Mouse (Mus musculus) hindbrain, embryonic 13.5 days (tissue): ENCODE measurements around the gene Map3k4. TPM values are rescaled to one million over a fixed set of nuclear protein-coding genes. Genes with fewer than 3 reads are reported as not detected.

ENCODE experiments used
- ATAC-seq: fragments of 200-750 bp; cut with Nextera tagmentation; 2 replicates; pipeline ENCODE4 v1.8.0; 2017; ENCODE audit warnings: moderate TSS enrichment; ENCODE audit not compliant: low FRiP score
- H3K27ac ChIP-seq: fragments of 300-500 bp; sonication (generic); 2 replicates; pipeline ENCODE4 v1.5.1; 2015; ENCODE audit warnings: inconsistent platforms, mild to moderate bottlenecking, moderate library complexity
- H3K27me3 ChIP-seq: fragments of 300-500 bp; sonication (generic); 2 replicates; pipeline ENCODE4 v1.6.1; 2015; ENCODE audit warnings: mild to moderate bottlenecking, inconsistent platforms
- H3K36me3 ChIP-seq: fragments of 300-500 bp; sonication (generic); 2 replicates; pipeline ENCODE4 v1.6.1; 2015; ENCODE audit warnings: mild to moderate bottlenecking, inconsistent platforms
- H3K4me1 ChIP-seq: fragments of 300-500 bp; sonication (generic); replicated peaks from 2 replicates; pipeline ENCODE4 v1.6.1; 2015; ENCODE audit warnings: inconsistent platforms
- H3K4me2 ChIP-seq: fragments of 300-500 bp; sonication (generic); 2 replicates; pipeline ENCODE4 v1.6.1; 2015; ENCODE audit warnings: inconsistent platforms, mild to moderate bottlenecking, moderate library complexity
- H3K4me3 ChIP-seq: fragments of 300-500 bp; sonication (generic); 2 replicates; pipeline ENCODE4 v1.5.1; 2015; ENCODE audit warnings: mild to moderate bottlenecking, inconsistent platforms
- H3K9ac ChIP-seq: fragments of 300-500 bp; sonication (generic); 2 replicates; pipeline ENCODE4 v1.6.1; 2015; ENCODE audit warnings: mild to moderate bottlenecking, inconsistent platforms
- H3K9me3 ChIP-seq: fragments of 300-500 bp; sonication (generic); 2 replicates; pipeline ENCODE4 v1.6.1; 2016; ENCODE audit warnings: inconsistent platforms
- WGBS: fragments of 180-500 bp; shearing (Covaris S2); methylation state at CpG from one replicate; pipeline ENCODE4 v1.1.7; 2015; 5-methylcytosine and 5-hydroxymethylcytosine counted together
- polyA plus RNA-seq: library from polyadenylated mRNA; unstranded; fragments of >200 nt; fragmentation: Nextera tagmentation; extraction: Ambion mirVana; gene quantifications from 2 replicates; pipeline ENCODE4 v1.2.1, GENCODE M21; 2015

The Map3k4 gene
- polyA plus RNA-seq, 1 experiment from 2014 or later, result 41.1 TPM

- WGBS, result 84% methylated on average over 4 of the region's 4 CpGs
- H3K27ac ChIP-seq, result no peak overlapping the region
- H3K4me3 ChIP-seq, result no peak overlapping the region
- no peaks in the 10 kb centered on the region for H3K27me3 ChIP-seq
- no peaks in the 10 kb centered on the region for H3K9me3 ChIP-seq
- H3K36me3 ChIP-seq, result peaks cover 25% of the 10 kb centered on the region
- H3K9ac ChIP-seq, result no peak overlapping the region
- no peak overlapping the region for H3K4me2 ChIP-seq
- ATAC-seq, result no peak
- peaks cover 42% of the 10 kb centered on the region for H3K4me1 ChIP-seq
Measured at GRCm38 (mm10) chr17:12209481-12209880, 109.1 kb downstream of the Map3k4 start.

DNA sequence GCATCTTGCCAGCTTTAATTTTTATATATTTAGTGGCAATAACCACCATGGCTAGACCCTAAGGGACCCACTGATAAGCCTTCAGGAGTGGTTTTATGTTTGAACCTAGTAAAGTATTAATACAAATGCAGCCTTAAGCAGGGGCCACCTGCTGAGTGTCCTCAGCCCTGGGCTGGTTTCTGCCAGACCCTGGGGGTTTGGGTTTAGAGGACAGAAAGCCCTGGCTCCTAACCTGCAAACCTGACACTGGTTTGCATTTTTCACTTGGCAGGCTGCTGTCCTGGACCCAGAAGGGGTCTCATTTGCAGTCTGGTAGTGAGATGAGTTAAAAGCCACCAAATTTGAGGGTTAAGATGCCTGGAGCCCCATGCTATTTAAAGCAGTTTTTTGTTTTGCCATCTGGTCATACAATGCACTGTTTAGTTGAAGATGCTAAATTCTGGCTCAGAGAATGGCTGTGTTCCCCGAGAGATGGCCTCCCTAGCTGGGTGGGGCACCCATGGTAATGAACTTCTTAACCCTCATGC lies 111.5 kb downstream of the Map3k4 start:
- no peak overlapping the region for H3K9ac ChIP-seq
- no peak overlapping the region for H3K4me3 ChIP-seq
- H3K4me2 ChIP-seq, result no peak overlapping the region
- no peaks in the 10 kb centered on the region for H3K27me3 ChIP-seq
- 21% methylated on average over 1 of the region's 1 CpGs for WGBS
- peaks cover 64% of the 10 kb centered on the region for H3K4me1 ChIP-seq
- no peak for ATAC-seq
- no peak overlapping the region for H3K27ac ChIP-seq
- no peaks in the 10 kb centered on the region for H3K9me3 ChIP-seq
- H3K36me3 ChIP-seq, result peaks cover 6% of the 10 kb centered on the region; the same call in 1 of the 2 replicates

DNA sequence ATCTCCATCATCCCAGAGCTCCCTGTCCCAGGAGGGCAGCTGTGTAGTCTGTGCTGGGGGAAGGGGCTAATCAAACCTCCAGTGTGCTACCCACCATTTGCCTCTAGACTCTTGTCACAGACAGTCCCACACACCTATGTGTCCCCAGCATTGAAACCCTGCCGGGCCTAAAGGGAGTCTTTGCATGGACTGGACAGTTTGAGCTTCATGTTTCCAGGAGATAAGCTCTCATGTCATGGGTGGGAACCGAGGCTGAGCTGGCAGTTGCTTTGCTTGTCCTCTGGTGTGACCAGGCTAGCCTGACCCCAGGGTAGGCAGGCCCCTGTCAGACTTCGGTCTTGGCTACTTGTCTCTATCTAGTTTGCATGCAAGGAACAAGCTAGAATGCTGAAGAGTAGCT lies 112.3 kb downstream of the Map3k4 start:
- H3K27ac ChIP-seq, result peak overlapping the region; percentile 72
- no peaks in the 10 kb centered on the region for H3K27me3 ChIP-seq
- H3K9ac ChIP-seq, result no peak overlapping the region
- peaks cover 64% of the 10 kb centered on the region for H3K4me1 ChIP-seq
- no peak for ATAC-seq
- H3K4me3 ChIP-seq, result no peak overlapping the region
- WGBS, result 66% methylated on average over 3 of the region's 3 CpGs
- H3K4me2 ChIP-seq, result no peak overlapping the region
- H3K36me3 ChIP-seq, result no peaks in the 10 kb centered on the region; the same call in 1 of the 2 replicates
- H3K9me3 ChIP-seq, result no peaks in the 10 kb centered on the region

DNA sequence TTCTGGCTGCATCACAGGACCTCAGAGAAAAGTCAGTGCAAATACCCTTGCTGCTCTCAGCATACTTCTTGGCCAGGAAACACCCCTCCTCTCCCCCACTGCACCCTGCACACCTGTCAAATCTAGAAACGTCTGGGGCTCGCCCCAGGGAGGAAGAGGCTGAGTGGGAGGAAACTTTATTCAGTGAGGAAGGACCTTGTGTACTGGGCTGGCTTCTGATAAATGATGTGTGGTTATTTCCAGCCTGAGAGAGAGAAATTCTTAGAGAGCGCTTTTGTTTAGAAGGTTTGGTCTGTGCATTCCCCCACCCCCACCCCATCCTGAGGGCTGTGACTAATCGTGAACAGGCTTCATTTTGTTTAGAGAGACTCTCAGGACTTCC lies 112.9 kb downstream of the Map3k4 start:
- 16% methylated on average over 4 of the region's 4 CpGs for WGBS
- peak overlapping the region; percentile 72 for H3K27ac ChIP-seq
- ATAC-seq, result no peak

GRCm38 (mm10) chr17:12205015-12205693 lies 113.4 kb downstream of the Map3k4 start:
- 67% methylated on average over 10 of the region's 10 CpGs for WGBS
- Histone ChIP-seq H3K9me3 (no peaks in the 10 kb centered on the region), H3K4me3 (no peak overlapping the region), H3K4me1 (peaks cover 59% of the 10 kb centered on the region), H3K4me2 (no peak overlapping the region), H3K9ac (peak overlapping the region; percentile 9; the same call in 1 of the 2 replicates), H3K27me3 (no peaks in the 10 kb centered on the region), H3K36me3 (no peaks in the 10 kb centered on the region), H3K27ac (peak overlapping the region; percentile 72; the same call in 1 of the 2 replicates)
- ATAC-seq, result no peak

More for the DNA sequence above, 112.9 kb downstream of the Map3k4 start:
- H3K4me2 ChIP-seq, result no peak overlapping the region
- no peaks in the 10 kb centered on the region for H3K9me3 ChIP-seq
- no peak overlapping the region for H3K4me3 ChIP-seq
- H3K36me3 ChIP-seq, result no peaks in the 10 kb centered on the region
- H3K4me1 ChIP-seq, result peaks cover 64% of the 10 kb centered on the region
- H3K27me3 ChIP-seq, result no peaks in the 10 kb centered on the region
- no peak overlapping the region for H3K9ac ChIP-seq

DNA sequence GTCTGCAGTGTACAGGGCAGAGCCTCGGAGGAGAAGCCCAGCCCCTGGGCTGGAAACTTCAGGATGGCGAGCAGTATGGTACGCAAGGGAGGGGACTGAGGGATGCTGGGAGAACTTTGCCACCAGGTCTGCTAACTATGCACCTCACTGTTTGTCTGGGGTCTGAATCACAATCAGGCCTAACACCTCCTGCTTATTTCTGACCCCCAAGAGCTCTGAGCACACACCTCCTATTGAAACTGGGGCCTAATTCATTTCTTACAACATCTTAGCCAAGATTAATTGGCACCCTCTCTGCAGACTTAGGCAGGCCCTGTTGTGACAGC lies 113.9 kb downstream of the Map3k4 start:
- H3K27me3 ChIP-seq, result no peaks in the 10 kb centered on the region
- H3K27ac ChIP-seq, result peak overlapping the region; percentile 72; the same call in 1 of the 2 replicates
- no peak overlapping the region for H3K4me2 ChIP-seq
- H3K4me3 ChIP-seq, result no peak overlapping the region
- 0 out of 2 replicates have a peak overlapping the region, but pooled peaks have one; percentile 9 for H3K9ac ChIP-seq
- 81% methylated on average over 3 of the region's 3 CpGs for WGBS
- H3K9me3 ChIP-seq, result no peaks in the 10 kb centered on the region
- no peaks in the 10 kb centered on the region for H3K36me3 ChIP-seq
- ATAC-seq, result no peak
- peaks cover 59% of the 10 kb centered on the region for H3K4me1 ChIP-seq

DNA sequence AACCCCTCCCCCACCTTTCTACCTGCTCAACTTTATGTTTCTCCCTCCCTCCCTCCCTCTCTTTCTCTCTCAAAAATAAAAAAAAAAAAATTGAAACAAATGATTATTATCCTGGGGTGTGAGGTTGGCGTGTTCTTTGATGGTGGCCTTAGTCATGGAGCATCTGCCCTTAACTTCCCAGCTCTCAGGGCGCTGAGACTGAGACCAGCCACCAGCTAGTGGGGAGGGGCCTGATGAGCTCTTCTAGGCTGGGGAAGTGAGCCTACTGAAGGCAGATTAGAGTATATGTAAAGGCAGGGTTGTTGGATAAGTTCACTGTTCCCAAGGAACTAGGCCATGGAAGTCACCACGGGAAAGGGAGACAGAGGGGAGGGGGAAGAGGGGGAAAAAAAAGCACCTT lies 114.3 kb downstream of the Map3k4 start:
- no peaks in the 10 kb centered on the region for H3K9me3 ChIP-seq
- no peak overlapping the region for H3K9ac ChIP-seq
- no peak overlapping the region for H3K4me2 ChIP-seq
- no peak overlapping the region for H3K4me3 ChIP-seq
- ATAC-seq, result no peak
- no peaks in the 10 kb centered on the region for H3K27me3 ChIP-seq
- H3K4me1 ChIP-seq, result peaks cover 59% of the 10 kb centered on the region
- H3K27ac ChIP-seq, result no peak overlapping the region
- 62% methylated on average over 3 of the region's 3 CpGs for WGBS
- H3K36me3 ChIP-seq, result 0 out of 2 replicates have a peak, but pooled peaks cover 2% of the 10 kb centered on the region

- Histone ChIP-seq H3K27ac (peak overlapping the region; percentile 64), H3K27me3 (no peaks in the 10 kb centered on the region), H3K36me3 (peaks cover 7% of the 10 kb centered on the region), H3K9me3 (no peaks in the 10 kb centered on the region), H3K9ac (no peak overlapping the region), H3K4me2 (no peak overlapping the region), H3K4me3 (no peak overlapping the region), H3K4me1 (peaks cover 59% of the 10 kb centered on the region)
- ATAC-seq, result peak; percentile 72
- WGBS, result 50% methylated on average over 15 of the region's 15 CpGs
Measured at GRCm38 (mm10) chr17:12203414-12203897, 115.1 kb downstream of the Map3k4 start.

DNA sequence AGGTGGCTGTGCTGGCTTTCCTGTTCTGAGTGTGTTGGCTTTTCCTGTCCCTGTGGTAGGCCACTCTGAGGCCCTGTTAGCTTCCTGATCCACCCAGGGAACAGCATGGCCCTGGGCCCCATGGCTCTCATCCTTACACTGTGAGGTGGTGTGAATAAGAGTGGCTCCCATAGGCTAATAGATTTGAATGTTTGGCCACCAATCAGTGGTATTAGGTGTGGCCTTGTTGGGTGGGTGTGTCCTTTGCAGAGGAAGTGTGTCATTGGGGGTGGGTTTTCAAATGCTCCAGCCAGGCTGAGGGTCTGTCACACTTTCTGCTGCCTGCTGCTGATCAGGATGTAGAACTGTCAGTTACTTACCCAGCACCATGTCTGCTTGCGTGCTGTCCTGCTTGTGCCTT lies 117.5 kb downstream of the Map3k4 start:
- Histone ChIP-seq H3K27me3 (no peaks in the 10 kb centered on the region), H3K27ac (no peak overlapping the region), H3K4me1 (peaks cover 38% of the 10 kb centered on the region), H3K4me2 (no peak overlapping the region), H3K4me3 (no peak overlapping the region), H3K36me3 (peaks cover 17% of the 10 kb centered on the region), H3K9ac (no peak overlapping the region), H3K9me3 (no peaks in the 10 kb centered on the region)
- WGBS, result 94% methylated on average over 1 of the region's 1 CpGs
- no peak for ATAC-seq

DNA sequence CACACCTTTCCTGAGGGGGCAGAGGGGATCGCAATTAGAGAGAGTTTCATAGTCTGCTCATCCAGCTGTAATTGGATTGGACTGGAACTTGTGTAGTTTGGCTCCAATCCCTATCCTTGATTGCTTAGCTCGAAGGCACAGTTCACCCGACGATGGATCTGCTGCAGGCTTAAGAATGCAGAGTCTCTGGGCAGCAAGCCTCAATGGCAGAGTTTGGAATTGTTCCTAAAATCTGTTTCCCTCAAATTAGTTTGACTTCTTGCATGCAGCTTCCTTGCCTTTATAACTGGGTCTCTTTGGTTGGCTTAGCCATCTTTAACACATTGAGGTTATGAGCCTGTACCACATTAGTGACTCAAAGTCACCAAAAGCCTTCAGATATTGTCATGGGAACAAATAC lies 118.7 kb downstream of the Map3k4 start:
- H3K9ac ChIP-seq, result no peak overlapping the region
- peaks cover 36% of the 10 kb centered on the region for H3K4me1 ChIP-seq
- H3K4me3 ChIP-seq, result no peak overlapping the region
- no peak overlapping the region for H3K27ac ChIP-seq
- H3K36me3 ChIP-seq, result peaks cover 17% of the 10 kb centered on the region
- no peaks in the 10 kb centered on the region for H3K27me3 ChIP-seq
- ATAC-seq, result no peak
- no peaks in the 10 kb centered on the region for H3K9me3 ChIP-seq
- no peak overlapping the region for H3K4me2 ChIP-seq
- WGBS, result 76% methylated on average over 4 of the region's 4 CpGs

DNA sequence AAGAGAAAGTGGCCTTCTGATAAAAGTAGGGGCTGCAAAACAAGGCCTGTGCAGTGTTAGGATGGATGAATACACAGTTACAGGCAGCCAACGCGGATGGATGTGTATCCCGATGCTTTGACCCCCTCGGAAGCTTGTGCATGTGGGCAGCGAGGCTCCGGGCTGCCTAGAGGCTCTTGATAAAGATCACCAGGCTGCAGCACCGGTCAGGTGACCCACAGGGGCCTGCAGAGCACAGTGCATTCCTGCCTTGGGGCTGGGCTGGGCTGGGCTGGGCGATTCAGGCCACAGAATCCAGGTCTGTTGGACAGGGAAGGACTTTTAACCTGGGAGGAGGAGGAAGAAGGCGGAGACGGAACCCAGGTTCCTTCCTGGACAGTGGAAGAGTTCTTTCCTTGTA lies 123.0 kb downstream of the Map3k4 start:
- Histone ChIP-seq H3K4me3 (no peak overlapping the region), H3K9me3 (no peaks in the 10 kb centered on the region), H3K27me3 (no peaks in the 10 kb centered on the region), H3K9ac (no peak overlapping the region), H3K27ac (peak overlapping the region; percentile 36; the same call in 1 of the 2 replicates), H3K4me1 (peaks cover 12% of the 10 kb centered on the region), H3K36me3 (peaks cover 17% of the 10 kb centered on the region), H3K4me2 (no peak overlapping the region)
- no peak for ATAC-seq
- WGBS, result 78% methylated on average over 10 of the region's 10 CpGs

- Histone ChIP-seq H3K4me1 (peaks cover 12% of the 10 kb centered on the region), H3K9me3 (no peaks in the 10 kb centered on the region), H3K9ac (no peak overlapping the region), H3K27ac (peak overlapping the region; percentile 36), H3K4me3 (no peak overlapping the region), H3K4me2 (no peak overlapping the region), H3K27me3 (no peaks in the 10 kb centered on the region), H3K36me3 (peaks cover 17% of the 10 kb centered on the region)
- 71% methylated on average over 5 of the region's 5 CpGs for WGBS
- no peak for ATAC-seq
Measured at GRCm38 (mm10) chr17:12195137-12195536, 123.5 kb downstream of the Map3k4 start.

DNA sequence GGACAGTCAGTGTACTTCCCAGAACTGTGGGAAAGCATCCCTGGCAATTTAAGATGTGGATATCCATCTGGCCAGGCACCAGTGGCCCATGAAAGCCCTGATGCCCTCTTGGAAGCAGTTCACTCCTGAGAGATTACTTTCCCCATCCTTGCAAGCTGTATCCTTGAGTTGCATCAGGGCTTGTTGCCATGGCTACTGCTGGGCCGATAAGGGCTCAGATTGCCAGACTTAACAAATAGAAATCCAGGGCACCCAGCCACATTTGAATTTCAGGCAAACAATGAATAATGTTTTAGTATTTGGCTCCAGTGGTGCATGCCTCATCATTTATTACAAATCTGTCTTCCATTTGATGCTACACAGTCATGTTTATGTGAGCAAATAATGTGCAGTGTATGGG lies 130.8 kb downstream of the Map3k4 start:
- no peak overlapping the region for H3K9ac ChIP-seq
- peaks cover 15% of the 10 kb centered on the region for H3K4me1 ChIP-seq
- no peak overlapping the region for H3K4me2 ChIP-seq
- no peak overlapping the region for H3K4me3 ChIP-seq
- peak; percentile 54; the same call in 1 of the 2 replicates for ATAC-seq
- H3K27ac ChIP-seq, result peak overlapping the region; percentile 52
- H3K27me3 ChIP-seq, result no peaks in the 10 kb centered on the region
- WGBS, result 34% methylated on average over 1 of the region's 1 CpGs
- peaks cover 6% of the 10 kb centered on the region; the same call in 1 of the 2 replicates for H3K36me3 ChIP-seq
- H3K9me3 ChIP-seq, result no peaks in the 10 kb centered on the region
